Mouse (Mus musculus): ENCODE measurements around the gene Arid1b.

Gene Arid1b

GRCm38 (mm10) chr17:5390682-5391081, 396.6 kb downstream of the Arid1b start:
- DNase-seq (ENCODE audit: low spot score), result no peak

DNA sequence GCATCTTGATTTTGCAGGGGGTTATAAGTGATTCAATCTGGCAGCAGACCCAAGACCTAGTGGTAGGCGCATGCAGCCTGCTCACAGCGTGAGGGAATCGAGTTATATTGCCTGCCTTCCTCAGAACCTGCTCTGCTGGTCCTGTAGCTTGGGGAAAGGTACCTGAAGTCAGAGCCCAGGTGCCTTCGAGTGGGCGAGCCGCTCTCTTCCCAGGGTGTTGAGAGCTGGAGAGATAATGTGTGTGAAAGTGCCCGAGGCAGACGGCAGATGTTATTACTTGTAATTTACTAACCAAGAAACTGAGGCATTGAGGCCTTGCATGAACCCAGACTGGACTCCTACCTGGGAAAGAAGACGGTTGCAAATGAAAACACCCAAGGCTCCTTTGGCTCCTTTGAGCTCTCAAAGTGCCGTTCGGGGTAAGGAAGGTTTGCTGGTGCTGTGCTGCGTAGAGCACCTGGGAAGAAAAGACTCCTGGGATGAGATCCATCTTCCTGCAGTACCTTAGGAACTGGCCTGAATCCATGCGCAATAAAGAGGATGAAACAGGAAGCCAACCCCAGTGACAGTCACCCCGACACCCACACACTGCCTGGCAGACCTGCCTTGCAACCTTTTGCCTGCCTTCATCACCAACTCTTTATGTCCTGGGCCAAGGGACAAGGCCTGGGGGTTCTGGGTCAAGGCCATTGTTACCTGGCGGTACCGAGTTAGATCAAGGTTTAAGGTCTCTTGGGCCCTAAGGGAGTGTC, 401.5 kb downstream of the Arid1b start:
- no peak for DNase-seq (ENCODE audit: low spot score)

GRCm38 (mm10) chr17:5396213-5396612, 402.1 kb downstream of the Arid1b start:
- DNase-seq (ENCODE audit: low spot score), result no peak
